Mouse (Mus musculus) embryonic stem cell, embryonic (primary cell): ENCODE results near the gene Grk6.

Experiments used
- CTCF ChIA-PET, 4 experiments: fragments of 300-600 bp in 2 of 4; fragments of 350-600 bp in 2 of 4; sonication (Branson Sonifier 250); formaldehyde crosslinking; loops; one replicate each; lab custom pipeline; 2022; ENCODE audit warnings: inconsistent platforms in 2 of 4; lab: Charles Lee
- POLR2A ChIA-PET, 4 experiments: fragments of 300-600 bp in 2 of 4; fragments of 350-600 bp in 2 of 4; sonication (Branson Sonifier 250); formaldehyde crosslinking; loops; one replicate each; lab custom pipeline; 2022; ENCODE audit warnings: antibody characterized with exemption in 4 of 4, inconsistent platforms in 1 of 4; lab: Charles Lee

Gene Grk6

DNA sequence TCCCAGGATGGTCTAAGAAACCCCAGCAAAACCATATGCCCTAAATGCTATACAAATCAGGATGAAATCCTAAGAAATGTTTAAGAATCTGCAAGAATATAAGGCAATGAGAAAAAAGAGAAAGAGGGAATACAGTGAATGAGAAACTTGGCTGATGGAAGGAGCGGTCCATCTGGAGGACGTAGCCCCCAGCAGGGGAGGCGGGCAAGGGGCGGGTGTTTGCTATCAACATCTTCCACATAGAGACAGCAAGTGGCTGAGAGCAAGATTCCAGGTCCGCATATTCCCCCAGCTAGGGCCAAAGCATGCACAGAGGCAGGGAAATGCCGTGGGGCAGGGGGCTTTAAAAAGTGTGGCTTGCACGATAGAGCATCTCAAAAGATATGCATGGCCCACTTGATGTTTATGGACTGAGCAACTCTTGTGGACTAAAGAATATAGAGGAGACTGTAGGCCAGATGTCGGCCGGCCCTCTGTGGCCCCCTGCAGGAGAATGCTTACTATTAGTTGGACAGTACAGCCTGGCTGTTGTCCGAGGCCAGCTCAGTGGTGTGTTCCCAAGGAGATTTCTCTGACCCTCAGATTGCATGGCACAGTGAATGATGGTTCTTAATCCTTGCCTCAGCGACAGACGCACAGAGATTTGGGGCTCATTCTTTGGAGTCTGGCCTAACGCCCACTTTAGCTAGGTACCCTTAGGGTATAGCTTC, 24.1 kb downstream of the Grk6 start:
- ChIA-PET CTCF (interaction anchor here (0.5 to 3.2 kb wide), 21 partner anchors 10 to 919 kb away, joined by 3 to 25 read pairs (median 3); partner anchors contain the start of gene Grk6 (in 1 of the 4)), POLR2A (interaction anchor here in 1 of 4 experiments (0.5 to 1.2 kb wide), 2 partner anchors 7 to 58 kb away, joined by 3 to 4 read pairs; no protein-coding TSS in a partner anchor)

DNA sequence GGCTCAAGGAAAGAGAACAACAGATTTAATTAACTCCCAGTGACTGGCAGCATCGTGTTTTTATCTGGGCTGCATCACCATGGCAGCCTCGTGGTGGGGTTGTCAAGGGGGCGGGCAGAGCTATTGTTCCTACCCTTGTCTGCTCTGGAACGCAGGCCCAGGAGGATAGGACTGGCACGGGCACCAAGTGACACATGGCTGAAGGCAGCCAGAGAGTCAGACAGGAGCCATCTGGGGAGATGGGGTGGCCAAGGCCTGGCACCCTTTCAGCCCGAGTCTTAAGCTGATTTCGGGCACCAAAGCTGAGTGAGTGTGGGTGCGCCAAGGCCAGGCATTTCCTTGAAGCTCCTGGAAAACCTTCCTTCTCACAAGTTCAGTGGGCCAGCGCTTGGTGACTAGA, 25.5 kb downstream of the Grk6 start:
- ChIA-PET POLR2A (interaction anchor here in 2 of 4 experiments (1.0 to 2.0 kb wide), 12 partner anchors 11 to 173 kb away, joined by 3 to 7 read pairs (median 3); partner anchors contain the start of gene Grk6 (in 2 of the 2)), CTCF (interaction anchor here (0.5 to 3.7 kb wide), 19 partner anchors 9 to 477 kb away, joined by 3 to 40 read pairs (median 5); partner anchors contain the start of gene Grk6 (in 1 of the 4))

DNA sequence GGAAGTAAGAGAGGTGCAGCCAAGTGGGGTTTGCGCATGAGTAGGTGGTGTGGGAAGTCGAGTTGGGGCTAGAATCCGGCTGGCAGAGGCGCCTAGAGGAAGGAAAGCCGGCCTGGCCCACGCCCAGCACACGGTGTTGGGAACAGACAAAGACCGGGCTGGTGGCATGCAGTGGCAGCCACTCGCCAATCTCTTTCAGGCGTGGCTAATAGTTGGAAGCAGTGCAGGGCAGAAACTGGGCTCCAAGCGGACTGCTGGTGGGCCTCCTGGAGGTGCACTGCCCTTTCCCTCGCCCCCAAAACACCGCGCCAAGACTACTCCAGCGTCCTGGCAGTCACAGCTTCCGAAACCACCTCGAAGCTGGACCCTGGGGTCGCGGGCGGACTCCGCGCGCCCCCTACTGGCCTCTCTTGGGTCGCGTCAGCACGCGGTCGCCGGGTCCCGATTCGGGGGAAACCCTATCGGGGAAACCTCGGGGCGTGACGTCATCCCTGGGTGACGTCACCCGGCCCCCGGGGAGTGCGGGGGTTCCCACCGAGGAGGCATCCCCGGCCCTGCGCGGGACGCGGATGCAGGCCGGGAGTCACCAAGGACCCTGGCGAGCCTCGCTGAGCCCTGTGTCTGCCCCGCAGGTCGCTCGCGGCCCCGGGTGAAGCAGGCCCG, 26.4 kb downstream of the Grk6 start:
- ChIA-PET POLR2A (interaction anchor here (0.6 to 2.3 kb wide), 20 partner anchors 10 to 172 kb away, joined by 3 to 15 read pairs (median 3); partner anchors contain the start of genes Ddx41 (in 1 of the 4) and Grk6 (in 1 of the 4)), CTCF (interaction anchor here (0.6 to 3.7 kb wide), 42 partner anchors 8 to 388 kb away, joined by 3 to 40 read pairs (median 5); partner anchors contain the start of genes Grk6 (in 1 of the 4) and Mxd3 (in 1 of the 4))

DNA sequence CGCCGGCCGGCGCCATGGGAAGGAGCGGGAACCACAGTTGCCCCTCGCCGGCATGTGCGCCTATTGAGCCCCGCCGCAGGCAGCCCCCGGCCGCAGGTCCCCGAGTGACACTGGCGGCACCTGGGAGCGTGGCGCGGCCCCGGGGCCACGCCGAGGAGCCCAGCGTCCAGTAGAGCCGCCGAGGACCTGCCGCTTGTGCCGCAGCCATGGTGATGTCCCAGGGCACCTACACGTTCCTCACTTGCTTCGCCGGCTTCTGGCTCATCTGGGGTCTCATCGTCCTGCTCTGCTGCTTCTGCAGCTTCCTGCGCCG, 26.9 kb downstream of the Grk6 start:
- CTCF ChIA-PET, result interaction anchor here (0.6 to 3.7 kb wide), 32 partner anchors 8 to 1176 kb away, joined by 3 to 40 read pairs (median 5); partner anchors contain the start of genes Grk6 (in 2 of the 4) and Mxd3 (in 1 of the 4)
- POLR2A ChIA-PET, result interaction anchor here (0.7 to 2.3 kb wide), 20 partner anchors 10 to 391 kb away, joined by 3 to 15 read pairs (median 3); partner anchors contain the start of genes Ddx41 (in 1 of the 4) and Grk6 (in 1 of the 4)

DNA sequence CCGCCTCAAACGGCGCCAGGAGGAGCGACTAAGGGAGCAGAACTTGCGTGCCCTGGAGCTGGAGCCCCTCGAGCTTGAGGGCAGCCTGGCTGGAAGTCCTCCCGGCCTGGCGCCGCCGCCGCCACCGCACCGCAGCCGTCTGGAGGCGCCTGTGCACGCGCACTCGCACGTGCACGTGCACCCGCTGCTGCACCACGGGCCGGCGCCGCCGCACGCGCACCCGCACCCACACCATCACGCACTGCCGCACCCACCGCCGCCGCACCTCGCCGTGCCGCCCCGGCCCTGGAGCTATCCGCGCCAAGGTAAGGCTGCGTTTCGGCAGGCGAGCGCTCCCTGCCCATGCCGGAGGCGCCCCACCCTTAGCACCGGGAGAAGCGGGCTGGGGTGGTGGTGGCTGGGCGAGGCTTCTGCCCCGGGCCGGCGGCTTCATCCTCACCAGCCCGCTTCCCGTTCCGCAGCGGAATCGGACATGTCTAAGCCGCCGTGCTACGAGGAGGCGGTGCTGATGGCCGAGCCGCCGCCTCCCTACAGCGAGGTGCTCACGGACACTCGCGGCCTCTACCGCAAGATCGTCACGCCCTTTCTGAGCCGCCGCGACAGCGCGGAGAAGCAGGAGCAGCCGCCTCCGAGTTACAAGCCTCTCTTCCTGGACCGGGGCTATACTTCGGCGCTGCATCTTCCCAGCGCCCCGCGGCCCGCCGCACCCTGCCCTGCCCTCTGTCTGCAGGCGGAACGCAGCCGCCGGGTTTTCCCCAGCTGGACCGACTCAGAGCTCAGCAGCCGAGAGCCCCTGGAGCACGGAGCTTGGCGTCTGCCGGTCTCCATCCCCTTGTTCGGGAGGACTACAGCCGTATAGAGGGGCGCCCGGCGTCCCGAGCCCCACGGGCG, 27.5 kb downstream of the Grk6 start:
- CTCF ChIA-PET, result interaction anchor here (0.6 to 3.7 kb wide), 31 partner anchors 9 to 1176 kb away, joined by 3 to 40 read pairs (median 4); partner anchors contain the start of genes Grk6 (in 2 of the 4), B4galt7 (in 1 of the 4), Ddx41 (in 1 of the 4) and Mxd3 (in 1 of the 4)

DNA sequence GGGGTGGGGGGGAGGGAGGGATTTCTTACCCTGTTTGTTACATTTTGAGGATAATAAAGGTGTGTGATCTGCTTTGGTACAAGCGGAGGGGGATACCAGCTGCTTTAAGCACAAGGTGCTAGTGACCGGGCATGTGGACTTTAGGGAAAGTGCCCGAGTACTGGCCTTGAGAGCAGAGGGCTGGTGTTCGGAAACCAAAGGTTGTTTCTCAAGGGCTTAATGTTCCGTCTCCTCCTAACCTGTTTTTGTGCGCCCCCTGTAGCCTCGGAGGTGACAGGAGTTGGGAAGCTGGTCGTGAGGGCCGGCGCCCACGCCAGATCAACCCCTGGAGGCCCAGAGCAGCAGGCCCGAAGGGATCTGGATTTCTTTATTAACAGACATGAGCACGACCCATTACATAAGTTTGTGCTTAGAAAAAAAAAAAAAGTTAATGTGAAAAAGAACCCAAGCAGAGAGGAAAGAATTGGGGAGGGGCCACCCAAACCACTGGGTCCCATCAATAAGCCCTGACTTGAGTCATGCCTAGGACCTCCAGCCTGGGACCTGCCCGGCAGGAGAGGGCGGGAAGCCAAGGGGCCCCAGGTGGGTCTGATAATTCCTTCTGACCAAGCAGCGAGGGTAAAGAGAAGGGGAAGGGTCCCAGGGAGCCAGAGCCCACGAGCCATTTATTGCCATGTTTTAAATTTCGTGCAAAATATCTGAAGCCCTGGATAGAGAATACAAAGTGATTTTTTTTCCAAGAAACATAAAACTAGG, 28.4 kb downstream of the Grk6 start:
- ChIA-PET CTCF (interaction anchor here in 3 of 4 experiments (0.5 to 3.7 kb wide), 17 partner anchors 9 to 184 kb away, joined by 3 to 40 read pairs (median 5); partner anchors contain the start of genes B4galt7 (in 1 of the 3) and Ddx41 (in 1 of the 3)), POLR2A (interaction anchor here in 3 of 4 experiments (0.6 to 2.3 kb wide), 15 partner anchors 13 to 219 kb away, joined by 3 to 15 read pairs (median 3); partner anchors contain the start of genes B230219D22Rik (in 1 of the 3) and Grk6 (in 1 of the 3))

More for the DNA sequence above, 27.5 kb downstream of the Grk6 start:
- POLR2A ChIA-PET, result interaction anchor here (0.6 to 2.3 kb wide), 25 partner anchors 11 to 390 kb away, joined by 3 to 15 read pairs (median 3); partner anchors contain the start of genes B230219D22Rik (in 1 of the 4), Ddx41 (in 1 of the 4) and Grk6 (in 1 of the 4)

DNA sequence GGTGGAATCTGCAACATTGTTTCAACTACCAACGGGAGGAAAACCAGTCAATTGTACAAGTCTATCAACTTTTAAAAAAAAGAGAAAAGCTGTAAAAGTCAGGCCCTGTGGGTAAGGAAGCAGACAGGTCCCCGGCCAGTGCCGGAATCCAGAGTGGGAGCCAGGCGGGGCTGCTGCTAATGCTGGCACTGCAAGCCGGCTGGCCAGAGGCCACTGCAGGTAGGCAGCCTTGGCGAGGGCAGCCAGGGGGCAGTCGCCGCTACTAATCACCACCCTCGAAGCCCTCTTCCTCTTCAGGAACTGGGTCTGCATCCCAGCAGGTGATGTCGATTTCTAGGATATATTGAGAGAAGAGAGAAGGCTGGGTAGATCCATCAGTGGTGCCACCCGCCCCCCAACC, 29.1 kb downstream of the Grk6 start:
- ChIA-PET CTCF (interaction anchor here in 3 of 4 experiments (0.6 to 1.6 kb wide), 7 partner anchors 19 to 126 kb away, joined by 3 to 4 read pairs (median 3); partner anchors contain the start of gene B4galt7 (in 1 of the 3)), POLR2A (interaction anchor here in 3 of 4 experiments (0.6 to 1.1 kb wide), 7 partner anchors 28 to 428 kb away, joined by 3 read pairs; partner anchors contain the start of gene Grk6 (in 1 of the 3))

DNA sequence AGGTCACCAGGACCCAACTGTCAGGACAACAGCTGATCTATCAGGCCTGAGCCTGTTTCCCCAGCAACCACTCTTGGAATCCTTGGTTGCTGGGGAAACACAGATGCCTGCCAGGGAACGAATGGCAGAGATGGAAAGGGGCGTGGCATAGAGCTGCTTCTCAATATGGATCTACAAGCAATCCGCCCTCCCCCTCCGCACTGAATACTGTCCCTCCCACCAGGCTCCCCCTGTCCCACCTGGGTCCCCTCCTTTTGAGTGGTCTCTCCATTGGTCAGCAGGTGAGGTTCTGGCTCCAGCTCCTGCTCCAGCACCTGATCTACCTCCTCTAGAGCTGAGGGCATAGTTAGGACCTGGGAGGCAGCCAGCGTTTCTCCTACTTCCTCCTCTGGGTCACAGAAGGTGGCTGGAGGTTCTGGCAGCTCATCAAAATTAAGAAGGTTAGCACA, 29.8 kb downstream of the Grk6 start:
- POLR2A ChIA-PET, result interaction anchor here in 1 of 4 experiments (0.8 to 1.4 kb wide), 6 partner anchors 15 to 84 kb away, joined by 3 to 4 read pairs (median 4); partner anchors contain the start of gene Grk6
- CTCF ChIA-PET, result interaction anchor here in 3 of 4 experiments (0.6 to 1.6 kb wide), 6 partner anchors 27 to 69 kb away, joined by 3 to 4 read pairs (median 3); no protein-coding TSS in a partner anchor

DNA sequence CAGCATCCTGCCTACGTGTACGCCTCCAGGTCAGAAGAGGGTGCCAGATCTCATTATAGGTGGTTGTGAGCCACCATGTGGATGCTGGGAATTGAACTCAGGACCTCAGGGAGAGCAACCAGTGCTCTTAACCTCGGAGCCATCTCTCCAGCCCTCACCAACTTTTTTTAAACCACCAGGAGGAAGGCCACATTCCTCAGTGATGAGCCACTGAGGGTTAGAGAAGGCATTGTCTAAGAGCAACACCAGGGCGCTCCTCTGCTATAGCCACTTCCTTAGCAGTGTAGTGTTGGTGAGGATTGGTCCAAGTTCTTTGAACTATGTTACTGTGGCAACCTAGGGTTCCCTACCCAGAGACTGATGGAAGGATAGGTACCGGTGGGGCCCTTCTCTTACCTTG, 30.9 kb downstream of the Grk6 start:
- ChIA-PET POLR2A (interaction anchor here in 1 of 4 experiments (1.3 to 1.4 kb wide), 3 partner anchors 17 to 79 kb away, joined by 4 read pairs; partner anchors contain the start of gene Grk6), CTCF (interaction anchor here in 1 of 4 experiments (1.6 kb wide), 1 partner anchor 70 kb away, joined by 3 read pairs; no protein-coding TSS in a partner anchor)

DNA sequence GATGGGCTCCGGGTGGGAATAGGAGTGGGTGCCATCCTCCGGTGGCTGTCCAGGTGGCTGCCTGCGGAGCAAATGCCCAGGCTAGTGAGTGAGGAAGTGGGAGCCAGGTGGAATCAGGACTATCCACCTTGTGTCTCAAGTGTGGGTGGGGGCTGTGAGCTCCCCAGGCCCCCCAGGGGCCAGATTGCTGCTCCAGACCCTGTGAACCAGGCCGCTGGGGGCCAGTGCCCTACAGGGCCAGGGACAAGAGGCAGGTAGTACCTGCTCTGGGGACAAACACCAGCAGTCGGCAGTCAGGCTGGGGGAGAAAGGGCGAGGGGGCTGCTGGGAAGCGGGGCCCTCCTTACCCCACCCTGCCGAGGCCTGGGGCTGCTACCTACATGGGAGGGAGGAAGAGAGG, 31.4 kb downstream of the Grk6 start:
- ChIA-PET CTCF (interaction anchor here in 1 of 4 experiments (0.6 kb wide), 1 partner anchor 679 kb away, joined by 3 read pairs; no protein-coding TSS in a partner anchor), POLR2A (no interaction called here)

DNA sequence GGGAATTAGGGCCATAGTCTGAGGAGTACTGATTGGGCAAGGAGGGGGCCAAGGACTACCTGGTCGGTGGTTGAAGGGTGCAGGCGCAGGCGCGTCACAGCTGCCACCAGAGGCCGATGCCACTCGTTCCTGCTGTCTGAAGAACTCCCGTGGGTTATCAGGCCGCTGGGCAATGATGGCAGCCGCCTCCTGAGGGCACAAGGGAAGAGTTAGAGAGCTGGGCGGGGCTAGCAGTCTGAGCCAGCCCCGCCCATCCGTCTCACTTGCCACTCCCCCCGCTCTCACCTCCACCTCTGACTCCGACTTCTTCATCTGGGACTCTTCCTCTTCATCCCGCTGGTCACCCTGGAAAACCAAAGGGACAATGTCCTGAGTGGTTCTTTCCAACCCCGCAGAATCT, 32.6 kb downstream of the Grk6 start:
- ChIA-PET POLR2A (interaction anchor here in 1 of 4 experiments (0.8 kb wide), 1 partner anchor 12 kb away, joined by 3 read pairs; no protein-coding TSS in a partner anchor), CTCF (interaction anchor here in 2 of 4 experiments (1.0 to 1.7 kb wide), 3 partner anchors 12 to 60 kb away, joined by 3 to 4 read pairs (median 3); no protein-coding TSS in a partner anchor)

DNA sequence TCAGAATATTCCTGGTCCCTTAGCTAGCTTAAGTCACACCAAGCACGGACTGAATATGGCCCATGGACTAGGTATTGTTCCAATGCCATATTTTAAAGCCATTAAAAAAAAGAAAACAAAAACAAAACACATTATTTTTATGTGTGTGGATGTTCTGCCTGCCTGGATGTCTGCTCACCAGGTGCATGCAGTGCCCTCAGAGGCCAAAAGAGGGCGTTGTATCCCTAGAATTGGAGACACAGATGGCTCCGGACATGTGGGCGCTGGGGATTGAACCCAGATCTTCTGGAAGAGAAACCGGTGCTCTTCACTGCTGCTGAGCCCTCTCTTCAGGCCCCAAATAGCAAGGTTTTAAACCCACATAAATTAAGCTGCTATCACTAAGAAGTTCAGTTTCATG, 33.2 kb downstream of the Grk6 start:
- ChIA-PET POLR2A (interaction anchor here in 2 of 4 experiments (0.8 to 1.3 kb wide), 2 partner anchors 13 to 14 kb away, joined by 3 read pairs; partner anchors contain the start of gene Prr7 (in 1 of the 2)), CTCF (interaction anchor here in 3 of 4 experiments (0.7 to 1.7 kb wide), 3 partner anchors 11 to 60 kb away, joined by 3 to 9 read pairs (median 4); no protein-coding TSS in a partner anchor)

DNA sequence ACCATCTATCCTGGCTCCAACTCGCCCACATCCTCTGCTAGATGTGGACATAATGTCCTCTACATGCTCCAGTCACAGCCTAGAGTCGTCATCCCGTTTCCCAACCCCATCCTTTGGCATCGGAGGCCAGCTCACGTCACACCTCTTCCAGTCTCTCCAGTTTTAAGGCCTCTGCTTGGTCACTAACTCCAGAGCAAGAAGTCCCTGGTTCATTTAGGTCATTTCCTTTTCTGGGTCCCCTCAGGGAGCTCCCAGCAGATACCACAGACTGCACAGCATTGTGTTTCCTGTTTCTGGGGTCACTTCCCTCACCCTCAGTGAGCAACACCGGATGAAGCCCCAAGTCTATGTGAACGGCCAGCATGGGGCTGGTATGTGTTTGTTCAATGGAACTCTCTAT, 34.1 kb downstream of the Grk6 start:
- ChIA-PET POLR2A (interaction anchor here in 2 of 4 experiments (0.5 to 1.3 kb wide), 9 partner anchors 9 to 296 kb away, joined by 3 to 6 read pairs (median 3); partner anchors contain the start of gene Prr7 (in 1 of the 2)), CTCF (interaction anchor here (0.6 to 1.7 kb wide), 8 partner anchors 10 to 1189 kb away, joined by 3 to 10 read pairs (median 3); partner anchors contain the start of gene Ddx41 (in 1 of the 4))

DNA sequence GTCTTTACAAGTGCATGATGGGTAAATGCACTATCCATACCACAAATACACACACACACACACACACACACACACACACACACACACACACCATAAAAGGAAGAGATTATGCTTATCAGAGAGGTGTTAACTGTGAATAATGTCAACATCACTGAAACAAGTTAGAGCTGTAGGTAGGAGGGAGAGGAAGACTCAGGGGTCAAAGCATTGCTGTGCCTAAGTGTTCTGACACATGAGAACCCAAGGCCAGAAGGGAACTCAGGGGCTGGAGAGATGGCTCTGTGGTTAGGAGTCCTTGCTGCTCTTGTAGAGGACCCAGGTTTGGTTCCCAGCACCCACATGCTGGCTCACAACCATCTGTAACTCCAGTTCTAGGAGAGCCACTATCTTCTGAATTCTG, 35.1 kb downstream of the Grk6 start:
- POLR2A ChIA-PET, result interaction anchor here in 1 of 4 experiments (0.9 kb wide), 2 partner anchors 37 to 116 kb away, joined by 3 to 5 read pairs; no protein-coding TSS in a partner anchor
- CTCF ChIA-PET, result interaction anchor here in 2 of 4 experiments (0.6 to 0.8 kb wide), 2 partner anchors 57 to 63 kb away, joined by 3 to 11 read pairs; partner anchors contain the start of gene Ddx41 (in 1 of the 2)

DNA sequence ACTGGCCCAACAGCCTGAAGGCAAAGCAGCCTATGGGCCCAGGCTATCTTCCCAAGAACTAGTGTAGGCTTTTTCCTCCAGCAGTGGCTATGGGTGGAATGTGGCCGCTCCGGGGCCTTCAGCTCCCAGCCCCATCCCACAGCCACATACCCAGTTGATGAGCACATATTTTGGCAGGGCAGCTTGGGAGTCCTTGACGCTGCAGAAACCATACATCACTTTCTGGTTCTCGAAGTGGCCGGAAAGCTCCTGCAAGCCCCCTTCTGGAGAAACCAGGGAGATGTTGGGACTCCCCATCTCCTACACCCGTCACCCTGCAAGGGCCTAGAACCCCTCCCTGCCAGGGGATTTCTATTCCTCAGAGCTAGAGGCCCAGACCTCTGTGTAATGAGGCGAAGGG, 37.7 kb downstream of the Grk6 start:
- ChIA-PET CTCF (interaction anchor here in 2 of 4 experiments (0.8 to 1.6 kb wide), 4 partner anchors 10 to 62 kb away, joined by 3 to 7 read pairs (median 4); no protein-coding TSS in a partner anchor), POLR2A (interaction anchor here in 1 of 4 experiments (1.2 to 1.5 kb wide), 4 partner anchors 39 to 75 kb away, joined by 3 to 4 read pairs (median 4); no protein-coding TSS in a partner anchor)
